Mouse (Mus musculus) ES-E14 (cell line): ENCODE data around the gene Ralgds. TPM values are rescaled to one million over a fixed set of nuclear protein-coding genes. Genes with fewer than 3 reads are reported as not detected.

ENCODE experiments used
- DNase-seq: peaks from one replicate; pipeline ENCODE4 v3.0.0-alpha.2; 2013; ENCODE audit warnings: low read depth, low spot score
- H3K27ac ChIP-seq: 2 replicates; pipeline ENCODE4 v1.5.1; 2012; ENCODE audit warnings: low read depth, mild to moderate bottlenecking, low read length, moderate library complexity, mixed read lengths; ENCODE audit not compliant: poor library complexity, insufficient read depth, severe bottlenecking
- H3K36me3 ChIP-seq: 2 replicates; pipeline ENCODE4 v1.6.1; 2012; ENCODE audit warnings: mild to moderate bottlenecking, low read length, moderate library complexity, mixed read lengths; ENCODE audit not compliant: control insufficient read depth, poor library complexity, insufficient read depth, severe bottlenecking
- H3K4me1 ChIP-seq, 2 experiments: fragments of 150-350 bp in 1 of 2; sonication (generic) in 1 of 2; 2 replicates each; pipeline ENCODE4 v1.6.1; 2012; ENCODE audit warnings: low read length in 2 of 2, mild to moderate bottlenecking in 1 of 2, mixed read lengths in 1 of 2; ENCODE audit not compliant: control insufficient read depth in 2 of 2, insufficient read depth in 2 of 2, poor library complexity in 1 of 2
- H3K4me3 ChIP-seq, 2 experiments: fragments of 150-350 bp in 1 of 2; sonication (generic) in 1 of 2; 2 replicates each; pipeline ENCODE4 v1.5.1; 2012; ENCODE audit warnings: low read length in 2 of 2, low read depth in 1 of 2, mild to moderate bottlenecking in 1 of 2, mixed read lengths in 1 of 2; ENCODE audit not compliant: insufficient read depth in 1 of 2, poor library complexity in 1 of 2, severe bottlenecking in 1 of 2
- H3K9ac ChIP-seq: 2 replicates; pipeline ENCODE4 v1.6.1; 2012; ENCODE audit warnings: low read depth, mild to moderate bottlenecking, low read length, mixed read lengths; ENCODE audit not compliant: poor library complexity, insufficient read depth, severe bottlenecking
- H3K9me3 ChIP-seq: fragments of 150-350 bp; sonication (generic); 2 replicates; pipeline ENCODE4 v1.6.1; 2012; ENCODE audit warnings: low read depth, mild to moderate bottlenecking, low read length; ENCODE audit not compliant: control insufficient read depth, insufficient read depth
- CHD2 ChIP-seq: IDR thresholded peaks from 2 replicates; pipeline ENCODE4 v1.6.1; 2014; ENCODE audit warnings: mild to moderate bottlenecking, low read depth, low read length, inconsistent platforms
- HCFC1 ChIP-seq: IDR thresholded peaks from 2 replicates; pipeline ENCODE4 v1.6.1; 2012; ENCODE audit warnings: low read length, inconsistent platforms, borderline replicate concordance; ENCODE audit not compliant: insufficient read depth
- MAFK ChIP-seq: IDR thresholded peaks from 2 replicates; pipeline ENCODE4 v1.6.1; 2014; ENCODE audit warnings: mild to moderate bottlenecking, low read depth, low read length, inconsistent platforms; ENCODE audit not compliant: insufficient read depth
- ZC3H11A ChIP-seq: IDR thresholded peaks from 2 replicates; pipeline ENCODE4 v1.6.1; 2012; ENCODE audit warnings: low read depth, mild to moderate bottlenecking, inconsistent platforms, low read length, borderline replicate concordance
- ZNF384 ChIP-seq: IDR thresholded peaks from 2 replicates; pipeline ENCODE4 v1.6.1; 2012; ENCODE audit warnings: low read depth, low read length, inconsistent platforms
- in situ Hi-C, 2 experiments: fragments of 600-800 bp; cut with MboI; formaldehyde crosslinking; loops; one replicate each; pipeline ENCODE4 v1.15.1; 2025; ENCODE audit warnings: low sequenced_read_pairs in 2 of 2, inconsistent platforms in 1 of 2; ENCODE audit not compliant: unreplicated experiment in 2 of 2
- total RNA-seq: library from RNA; depleted of rRNA; stranded (reverse); fragments of 300-350 nt; gene quantifications from 2 replicates; pipeline ENCODE4 v1.2.3, GENCODE M21; 2012

Ralgds gene
- total RNA-seq, 1 experiment, result 18.2 TPM

GRCm38 (mm10) chr2:28495207-28495756, 17.6 kb upstream of the Ralgds start:
- Histone ChIP-seq H3K27ac (no peak overlapping the region), H3K4me1 (peaks cover 0 to 3% of the 10 kb centered on the region in 2 experiments; a peak in 1 of 4 replicates), H3K4me3 (no peak overlapping the region), H3K9me3 (peaks cover 3% of the 10 kb centered on the region; the same call in 1 of the 2 replicates), H3K36me3 (no peaks in the 10 kb centered on the region), H3K9ac (no peak overlapping the region)
- no peak for DNase-seq
- TF ChIP-seq HCFC1 (no peak), CHD2 (no peak), ZNF384 (no peak), ZC3H11A (no peak), MAFK (no peak)
- in situ Hi-C loops, result no loop called here

- H3K36me3 ChIP-seq, result no peaks in the 10 kb centered on the region
- in situ Hi-C loops, result no loop called here
- H3K4me1 ChIP-seq, result peaks cover 0 to 3% of the 10 kb centered on the region in 2 experiments; a peak in 1 of 4 replicates
- peaks cover 3% of the 10 kb centered on the region; the same call in 1 of the 2 replicates for H3K9me3 ChIP-seq
- TF ChIP-seq HCFC1, result no peak
- no peak for TF ChIP-seq CHD2
- H3K27ac ChIP-seq, result no peak overlapping the region
- no peak overlapping the region for H3K9ac ChIP-seq
- no peak for DNase-seq
- no peak overlapping the region for H3K4me3 ChIP-seq
These were observed 16.9 kb upstream of the Ralgds start for GRCm38 (mm10) chr2:28495801-28496595.

GRCm38 (mm10) chr2:28496671-28497070, 16.3 kb upstream of the Ralgds start, which contains the start of gene Gbgt1:
Gene Gbgt1, plus strand, starts transcription at chr2:28496891.
- Histone ChIP-seq H3K4me1 (peaks cover 0 to 3% of the 10 kb centered on the region in 2 experiments; a peak in 1 of 4 replicates), H3K9ac (no peak within 1 kb of the TSS), H3K36me3 (no peaks in the 10 kb centered on the region), H3K4me3 (no peak within 1 kb of the TSS), H3K9me3 (peaks cover 3% of the 10 kb centered on the region; the same call in 1 of the 2 replicates), H3K27ac (no peak within 1 kb of the TSS)
- no peak for DNase-seq
- in situ Hi-C loops, result no loop called here
- TF ChIP-seq HCFC1, result no peak
- no peak for TF ChIP-seq CHD2
- TF ChIP-seq ZNF384, result no peak
- TF ChIP-seq MAFK, result no peak
- TF ChIP-seq ZC3H11A, result no peak

GRCm38 (mm10) chr2:28497561-28497960, 15.4 kb upstream of the Ralgds start:
- Histone ChIP-seq H3K27ac (no peak overlapping the region), H3K4me1 (peaks cover 0 to 3% of the 10 kb centered on the region in 2 experiments; a peak in 1 of 4 replicates), H3K9me3 (peaks cover 3% of the 10 kb centered on the region; the same call in 1 of the 2 replicates), H3K4me3 (no peak overlapping the region), H3K36me3 (no peaks in the 10 kb centered on the region), H3K9ac (no peak overlapping the region)
- TF ChIP-seq ZNF384, result no peak
- no peak for TF ChIP-seq CHD2
- TF ChIP-seq HCFC1, result no peak
- TF ChIP-seq ZC3H11A, result no peak
- in situ Hi-C loops, result no loop called here
- no peak for DNase-seq
